Mouse (Mus musculus): ENCODE results near the gene Ccdc40.

The Ccdc40 gene

DNA sequence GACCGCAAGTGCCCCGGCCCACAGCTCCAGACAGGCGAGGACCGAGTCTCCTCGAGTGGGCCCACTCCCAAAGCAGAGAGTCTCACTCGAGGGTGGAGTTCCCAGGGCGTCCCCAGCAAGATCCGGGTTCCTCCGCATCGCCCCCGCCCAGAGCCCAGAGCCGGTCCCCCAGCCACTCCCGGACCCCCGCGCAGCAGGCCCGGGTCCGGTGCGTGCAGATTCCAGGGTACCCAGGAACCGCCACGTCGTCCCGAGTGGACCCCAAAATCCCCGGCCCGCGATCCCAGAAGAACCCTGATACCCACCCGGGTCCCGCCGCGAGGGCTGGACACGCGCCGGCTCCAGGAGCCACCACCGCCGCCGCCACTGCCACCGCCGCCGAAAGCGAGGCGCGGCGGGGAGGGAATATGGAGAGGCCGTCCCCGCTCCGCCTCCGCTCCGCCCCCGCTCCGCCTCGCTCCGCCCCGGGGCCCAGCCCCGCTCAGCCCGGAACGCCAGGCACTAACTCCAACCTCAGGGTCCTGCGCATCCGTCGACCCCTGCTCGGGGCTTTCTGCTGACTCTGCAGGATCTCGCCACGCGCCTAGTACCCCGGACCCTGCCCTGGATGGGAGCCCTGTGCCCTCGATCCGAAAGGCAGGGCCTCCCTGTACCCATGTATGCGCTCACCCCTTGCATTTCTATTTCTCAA is at the start of gene Ccdc40, which contains the start of gene Tbc1d16:
Ccdc40 (plus strand) TSS at position 482 of the 691 bp plus-strand sequence.
Tbc1d16 (minus strand) TSS at position 409 of the 691 bp plus-strand sequence.
- DNase-seq (ENCODE audit: low read depth, low spot score): peak; percentile 80

DNA sequence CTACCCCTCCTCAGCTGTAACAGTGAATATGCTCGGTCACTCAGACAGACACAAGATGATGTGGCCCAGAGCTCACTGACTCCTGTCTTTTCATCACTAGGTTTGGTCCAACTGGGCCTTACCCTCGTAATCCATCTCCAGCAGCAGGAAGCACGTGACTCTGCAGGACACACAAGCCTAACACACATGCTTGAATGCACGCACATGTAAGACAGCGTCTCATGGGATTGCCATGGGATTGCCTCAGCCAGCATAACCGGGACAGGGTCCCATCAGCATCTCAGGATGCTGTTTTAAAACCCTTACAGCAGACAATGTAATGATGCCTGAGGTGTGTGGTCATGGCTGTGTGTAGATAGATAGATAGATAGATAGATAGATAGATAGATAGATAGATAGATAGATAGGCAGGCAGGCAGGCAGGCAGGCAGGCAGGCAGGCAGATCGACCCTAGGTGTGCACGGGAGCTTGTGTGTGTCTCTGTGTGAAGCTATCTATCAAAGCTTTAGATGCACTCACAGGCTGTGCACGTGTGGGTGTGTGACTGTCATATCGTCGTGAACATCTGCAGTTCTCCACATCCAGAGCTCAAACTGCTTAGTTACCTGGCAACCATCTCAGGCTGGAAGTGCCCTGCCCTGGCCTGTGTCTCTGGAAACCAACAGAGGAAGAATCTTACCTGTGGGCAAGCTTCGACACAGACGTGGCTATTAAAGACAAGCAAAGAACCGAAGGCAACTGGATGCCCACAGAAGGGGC is 47.4 kb upstream of the Ccdc40 start:
- DNase-seq (ENCODE audit: low read depth, low spot score): no peak

DNA sequence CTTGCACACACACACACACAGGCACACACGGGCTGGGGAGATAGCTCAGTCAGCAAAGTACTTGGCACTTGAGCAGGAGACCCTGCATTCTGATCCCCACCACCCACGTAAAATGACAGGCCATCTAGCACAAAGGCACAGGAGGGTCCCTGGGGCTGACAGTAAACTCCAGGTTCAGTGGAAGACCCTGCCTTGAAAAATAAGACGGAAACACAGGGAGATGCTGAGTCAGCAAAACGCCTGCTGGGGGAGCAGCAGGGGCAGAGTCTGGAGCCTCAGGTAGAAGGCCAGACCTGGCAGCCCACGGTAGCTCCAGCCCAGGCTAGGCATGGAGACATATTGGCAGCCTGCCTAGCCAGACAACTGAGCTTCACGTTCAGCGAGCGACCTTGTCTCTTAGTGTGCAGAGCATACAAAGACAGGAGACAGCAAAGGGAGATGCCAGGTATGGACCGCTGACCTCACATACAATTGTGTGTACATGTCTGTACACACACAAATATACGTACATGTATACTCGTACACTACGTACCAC is 46.4 kb upstream of the Ccdc40 start:
- DNase-seq (ENCODE audit: low read depth, low spot score): no peak

DNA sequence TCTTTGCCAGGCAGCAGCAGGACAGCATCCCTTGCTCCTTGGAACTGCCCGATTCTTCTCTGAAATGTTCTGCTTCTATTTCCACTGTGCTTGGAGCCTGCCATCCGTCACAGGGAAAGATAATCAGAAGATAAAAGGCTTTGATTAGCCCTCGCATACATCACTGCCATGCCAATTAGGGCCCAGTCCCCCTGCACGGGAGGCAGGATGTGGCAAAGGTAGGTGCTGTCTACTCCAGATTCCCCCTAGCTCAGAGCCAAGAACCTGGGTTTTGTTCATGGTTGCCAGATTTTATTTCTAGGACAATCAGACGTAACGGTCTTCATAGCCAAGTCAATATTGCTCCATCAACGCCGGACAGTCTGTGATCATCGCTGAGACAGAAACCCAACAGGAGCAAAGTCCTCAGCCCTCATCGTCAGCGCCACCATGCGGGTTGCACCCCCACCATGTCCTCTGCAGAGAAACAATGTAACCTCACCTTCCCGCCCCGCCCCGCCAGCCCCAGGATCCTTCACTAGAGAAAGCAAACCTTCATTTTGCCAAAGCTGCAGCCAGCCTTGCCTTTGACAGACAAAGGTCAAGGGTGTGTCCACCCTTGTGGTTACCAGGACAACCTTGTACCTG is 44.6 kb upstream of the Ccdc40 start:
- DNase-seq (ENCODE audit: low read depth, low spot score): peak; percentile 84

DNA sequence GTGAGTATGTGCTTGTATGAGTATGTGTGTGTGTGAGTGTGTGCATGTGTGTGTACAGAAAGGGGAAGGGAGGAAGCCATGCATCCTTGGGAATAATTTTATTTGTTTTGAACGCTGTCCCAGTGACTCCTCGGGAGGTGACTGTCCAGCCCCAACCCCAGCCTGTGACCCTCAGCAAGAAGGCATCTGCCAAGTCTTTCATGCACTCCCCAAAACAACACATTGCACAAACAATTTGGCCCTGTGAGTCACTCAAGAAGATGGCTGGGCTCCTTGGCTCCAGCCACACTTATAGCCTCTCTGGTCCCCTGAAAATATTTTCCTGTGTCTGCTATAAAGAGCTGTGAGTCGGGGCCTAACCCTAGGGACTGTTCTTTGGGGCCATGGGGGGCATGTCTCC is 42.0 kb upstream of the Ccdc40 start:
- DNase-seq (ENCODE audit: low read depth, low spot score): no peak

DNA sequence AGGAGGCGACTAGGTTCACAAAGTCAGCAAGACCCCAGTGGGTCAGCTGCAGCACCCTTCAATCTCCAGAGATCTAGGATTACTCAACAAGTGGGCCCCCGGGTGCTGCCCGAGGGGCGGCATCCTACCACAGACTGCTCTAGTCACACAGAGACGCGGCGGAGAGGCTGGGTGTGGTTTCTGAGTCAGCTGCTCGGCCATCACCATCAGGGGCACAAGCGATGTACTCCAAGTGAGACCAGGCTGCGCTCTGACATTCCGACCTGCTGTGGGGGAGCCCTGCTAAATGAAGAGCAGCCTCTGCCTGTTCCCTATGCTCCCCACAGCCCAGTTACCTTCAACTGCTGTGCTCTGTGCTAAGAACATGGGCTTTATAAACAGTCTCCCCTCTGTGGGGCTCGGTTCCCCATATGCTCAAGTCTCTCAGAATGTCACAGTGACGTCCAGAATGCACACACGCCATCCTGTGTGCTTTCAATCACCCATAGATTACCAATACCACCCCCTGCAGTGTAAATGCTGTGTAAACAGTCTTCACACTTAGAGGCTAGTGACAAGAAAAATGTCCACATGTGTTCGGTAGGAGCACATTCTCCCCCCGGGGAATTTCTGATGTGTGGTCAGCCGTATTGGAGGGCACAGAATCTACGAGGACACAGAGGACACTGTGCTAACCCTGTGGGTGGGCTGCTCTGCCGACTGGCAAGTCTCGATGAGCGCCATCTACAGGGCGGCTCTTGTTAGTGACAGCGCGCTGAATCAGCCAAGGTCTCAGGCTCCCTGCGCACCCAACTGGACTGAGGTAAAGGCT is 41.2 kb upstream of the Ccdc40 start:
- DNase-seq (ENCODE audit: low read depth, low spot score): peak; percentile 78

DNA sequence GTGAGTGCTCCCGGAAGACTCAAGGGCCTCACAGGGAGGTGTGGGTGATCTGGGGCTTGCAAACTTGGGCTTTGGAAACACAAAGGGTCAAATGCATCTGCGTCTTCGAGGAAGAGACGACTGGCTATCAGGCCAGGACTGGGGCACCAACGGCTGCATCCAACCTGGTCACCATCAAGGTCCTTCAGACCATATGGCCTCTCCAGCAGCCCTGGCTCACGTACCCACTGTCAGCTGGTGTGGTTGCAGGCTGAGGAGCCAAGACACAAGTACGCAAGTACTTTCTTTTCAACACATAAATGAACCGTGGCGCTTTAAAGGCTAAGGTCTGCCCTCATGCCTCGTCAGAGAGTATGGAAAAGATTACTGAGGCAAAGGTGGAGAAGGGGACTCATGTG is 40.6 kb upstream of the Ccdc40 start:
- DNase-seq (ENCODE audit: low read depth, low spot score): no peak

DNA sequence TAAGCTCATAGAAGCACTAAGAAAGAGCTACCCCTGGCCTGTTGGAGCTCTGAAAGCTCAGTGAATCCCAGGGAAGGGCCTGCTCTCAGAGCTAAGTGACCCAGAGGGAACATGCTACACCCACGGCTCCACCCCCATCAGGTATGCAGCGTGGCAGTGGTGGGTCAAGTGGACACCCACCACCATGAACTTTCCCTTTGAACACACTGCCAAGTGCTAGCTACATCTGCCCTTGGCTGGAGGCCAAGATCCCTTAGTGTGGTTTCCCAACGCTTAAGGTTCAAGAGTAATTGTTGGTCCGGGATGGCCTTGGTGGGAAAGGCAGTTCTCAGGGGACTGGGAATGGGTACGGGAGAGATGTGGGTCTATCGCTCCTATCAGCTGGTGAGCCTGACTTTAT is 40.0 kb upstream of the Ccdc40 start:
- DNase-seq (ENCODE audit: low read depth, low spot score): no peak

DNA sequence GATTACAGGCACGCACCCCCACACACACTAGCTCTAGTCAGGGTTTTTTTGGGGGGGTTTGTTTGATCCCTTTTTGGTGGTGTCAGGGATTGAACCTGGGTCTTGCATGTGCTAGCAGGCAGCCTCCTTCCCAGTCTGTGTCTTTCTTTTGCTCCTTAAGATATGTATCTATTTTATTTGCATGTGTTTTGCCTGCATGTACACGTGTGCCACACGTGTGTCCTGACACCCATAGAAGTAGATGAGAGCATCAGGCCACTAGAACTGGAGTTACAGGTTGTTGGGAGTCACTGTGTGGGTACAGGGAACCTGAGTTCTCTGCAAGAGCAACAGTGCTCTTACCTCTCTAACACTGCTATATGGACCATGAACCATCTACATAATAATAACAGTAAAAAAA is 39.1 kb upstream of the Ccdc40 start:
- DNase-seq (ENCODE audit: low read depth, low spot score): no peak

DNA sequence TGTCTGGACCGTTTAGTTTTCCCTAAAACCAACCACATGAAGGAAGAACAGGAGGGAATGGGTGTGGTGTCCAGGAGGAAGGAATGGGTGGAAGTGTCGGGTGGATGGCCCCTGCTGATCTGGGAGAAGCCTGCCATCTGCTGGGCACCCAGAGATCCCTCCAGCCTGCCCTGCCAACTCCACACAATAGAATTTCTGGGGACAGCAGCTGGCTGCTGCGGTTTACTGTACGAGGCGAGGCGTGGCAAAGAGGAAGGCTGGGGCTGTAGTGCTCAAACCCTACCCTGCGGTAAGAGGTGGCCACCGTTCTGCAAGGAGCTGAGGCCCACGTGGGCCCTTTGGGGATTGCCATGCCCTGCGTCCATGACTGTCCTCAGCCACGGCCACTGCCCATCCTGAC is 37.9 kb upstream of the Ccdc40 start:
- DNase-seq (ENCODE audit: low read depth, low spot score): peak; percentile 72

DNA sequence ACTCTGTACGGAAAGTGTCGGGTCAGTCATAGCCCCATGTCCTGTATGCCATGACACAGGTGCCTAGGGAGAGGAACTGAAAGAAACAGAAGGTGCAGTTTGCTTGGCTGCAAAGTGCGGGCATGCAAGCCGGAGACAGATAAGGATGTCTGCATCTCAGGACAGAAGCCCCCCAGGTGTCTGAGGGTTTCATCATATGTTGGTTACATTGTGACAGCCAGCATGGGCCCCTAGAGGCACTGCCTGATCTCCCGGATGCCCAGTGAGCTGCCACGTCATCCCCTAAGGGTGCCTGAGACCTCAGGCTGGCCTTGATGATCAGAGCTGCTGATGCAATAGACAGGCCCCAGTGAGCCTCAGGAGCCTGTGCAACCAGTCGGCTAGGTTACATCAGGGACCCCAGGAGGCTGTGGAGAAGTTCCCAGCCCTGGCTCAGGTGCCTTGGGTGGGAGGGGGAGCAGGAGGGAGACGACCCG is 36.7 kb upstream of the Ccdc40 start:
- no peak for DNase-seq (ENCODE audit: low read depth, low spot score)

DNA sequence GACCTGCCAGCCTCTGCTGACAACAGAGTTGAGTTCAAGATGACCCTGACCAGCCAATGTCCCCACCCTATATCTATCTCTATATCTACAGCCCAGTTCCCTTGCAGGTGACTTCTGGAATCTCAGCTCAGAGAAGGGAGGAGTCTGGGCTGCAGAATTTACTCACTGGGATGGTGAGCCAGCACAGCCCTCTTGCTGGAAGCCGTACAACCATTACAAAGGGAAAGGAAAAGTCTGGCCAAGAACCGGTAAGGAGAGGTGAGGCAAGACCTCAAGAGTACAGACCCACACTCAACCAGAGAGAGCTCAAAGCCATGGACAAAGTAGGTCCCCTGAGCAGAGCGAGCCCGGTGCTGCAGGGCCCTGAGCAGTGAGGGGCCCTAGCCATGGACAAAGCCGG is 36.2 kb upstream of the Ccdc40 start:
- DNase-seq (ENCODE audit: low read depth, low spot score): no peak

DNA sequence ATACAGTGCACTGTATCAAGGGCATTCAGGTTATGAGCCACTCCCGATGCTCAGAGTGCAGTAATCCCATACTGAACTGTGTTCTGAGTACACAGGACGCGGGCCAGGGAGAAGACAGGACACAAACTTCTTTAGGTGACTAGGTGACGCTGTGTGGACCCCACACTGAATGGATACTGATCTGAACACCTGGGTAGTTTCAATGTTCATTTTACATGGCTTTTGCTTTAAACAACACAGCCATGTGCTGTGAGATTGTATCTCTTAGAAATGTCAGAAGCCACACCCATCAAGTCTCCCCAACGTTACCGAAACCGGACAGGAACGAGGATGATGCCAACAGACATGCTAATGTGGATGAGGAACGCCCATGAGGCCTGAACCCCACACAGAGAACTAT is 35.8 kb upstream of the Ccdc40 start:
- DNase-seq (ENCODE audit: low read depth, low spot score): no peak

DNA sequence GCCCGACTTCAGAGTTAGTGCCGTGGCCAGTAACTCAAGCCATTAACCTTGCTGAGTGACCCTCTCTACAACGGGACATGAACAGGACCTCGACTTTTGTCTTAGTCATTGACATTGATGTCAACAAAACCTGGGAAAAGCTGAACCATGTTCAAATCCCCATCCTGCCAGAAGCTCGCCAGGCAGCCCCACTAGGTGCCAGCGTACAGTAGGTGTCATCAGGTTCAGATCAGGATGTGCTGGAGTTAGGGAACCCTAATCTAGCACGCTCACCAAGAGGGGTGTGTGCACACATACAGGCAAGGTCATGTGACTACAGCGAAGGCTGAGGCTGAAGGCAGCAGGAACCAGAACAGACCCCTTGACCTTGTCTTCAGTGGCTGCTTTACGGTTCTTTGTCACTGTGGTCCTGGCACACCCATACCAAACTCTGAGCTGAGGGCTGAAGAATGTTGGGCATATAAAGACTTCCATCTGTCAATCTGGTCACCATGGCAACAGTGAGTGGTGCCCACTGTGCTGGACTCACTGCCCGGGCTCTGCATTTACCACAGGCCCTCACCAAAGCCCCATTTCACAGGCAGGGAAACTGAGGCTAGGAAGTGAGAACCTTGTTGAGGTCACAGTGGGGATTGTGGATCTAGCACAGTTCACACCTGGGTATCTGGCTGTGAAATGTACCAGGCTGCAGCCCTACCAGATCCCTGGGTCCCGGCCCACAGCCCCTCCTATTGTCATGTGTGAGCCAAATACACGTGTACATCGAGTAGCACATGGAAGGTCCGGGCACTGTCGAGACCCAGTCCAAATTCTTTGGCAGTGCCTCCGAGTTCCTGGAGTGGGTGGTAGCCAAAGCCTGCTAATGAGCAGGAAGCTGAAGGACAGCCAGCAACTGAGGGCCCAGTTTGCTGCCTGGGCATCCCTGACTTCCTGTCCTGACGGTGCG is 30.5 kb upstream of the Ccdc40 start:
- DNase-seq (ENCODE audit: low read depth, low spot score): no peak

DNA sequence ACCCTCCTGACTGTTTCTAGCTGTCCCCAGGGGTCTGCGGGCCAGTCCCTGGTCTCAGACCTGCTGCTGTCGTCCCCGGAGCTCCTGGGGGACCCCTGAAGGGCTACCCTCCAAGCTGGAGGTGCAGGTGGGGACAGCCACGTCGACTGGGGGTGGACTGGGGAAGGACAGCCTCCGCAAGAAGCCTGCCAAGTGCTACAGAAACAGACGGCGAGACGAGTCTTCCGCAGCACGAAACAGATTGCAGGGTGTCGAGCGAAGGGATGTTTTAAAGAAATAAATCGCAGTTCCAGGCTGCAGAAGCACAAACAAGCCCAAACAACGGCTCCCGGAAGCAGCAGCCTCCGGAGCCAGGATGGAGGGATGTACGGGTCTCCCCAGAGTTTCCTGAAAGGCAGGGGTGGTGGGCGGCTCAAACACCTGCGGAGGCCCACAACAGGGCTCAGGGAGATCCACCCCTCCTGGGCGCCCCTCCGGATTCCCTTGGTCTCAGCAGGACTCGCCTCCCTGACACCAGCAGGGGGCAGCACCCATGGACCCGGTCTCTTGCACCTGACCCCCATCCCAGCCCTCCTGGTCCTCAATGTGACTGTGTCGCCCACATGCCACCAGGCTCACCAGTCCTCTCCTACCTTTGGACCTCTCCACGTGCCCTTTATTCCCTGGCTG is 29.7 kb upstream of the Ccdc40 start:
- peak; percentile 67 for DNase-seq (ENCODE audit: low read depth, low spot score)

DNA sequence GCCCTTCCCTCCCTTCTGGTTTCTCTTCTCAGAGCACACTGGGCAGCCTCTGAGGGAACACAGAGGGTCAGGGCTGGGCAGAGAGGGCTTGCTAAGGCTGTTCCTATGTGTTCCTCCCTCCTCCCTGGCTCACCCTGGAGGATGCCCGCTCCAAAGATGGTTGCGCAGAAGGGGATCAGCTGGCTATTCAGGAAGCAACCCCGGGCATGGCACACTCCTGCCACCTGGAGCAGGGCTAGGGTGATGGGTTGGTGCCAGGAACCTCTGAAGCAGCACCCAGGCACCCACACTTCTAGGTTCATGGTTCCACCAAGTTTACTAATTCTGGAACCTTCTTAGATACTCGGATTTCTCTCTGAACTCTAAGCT is 29.2 kb upstream of the Ccdc40 start:
- DNase-seq (ENCODE audit: low read depth, low spot score): no peak

DNA sequence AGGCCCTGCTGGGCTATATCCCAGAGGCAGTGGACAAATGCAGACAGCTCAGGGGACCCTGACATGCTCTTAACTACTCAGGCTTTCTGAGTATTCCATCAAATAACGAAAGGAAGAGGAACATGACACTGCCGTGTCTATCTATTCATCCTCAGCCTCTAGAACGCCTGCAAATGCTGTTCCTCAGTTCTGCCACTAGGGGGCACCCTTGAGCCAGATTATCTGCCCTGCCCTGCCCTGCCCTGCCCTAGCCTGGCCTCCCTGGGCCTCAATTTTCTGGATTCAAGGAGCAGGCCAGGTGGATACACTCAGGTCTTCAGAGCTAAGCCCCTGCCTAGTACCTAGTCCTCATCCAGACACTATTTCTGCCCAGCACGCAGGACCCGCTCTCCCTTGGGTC is 24.9 kb upstream of the Ccdc40 start:
- DNase-seq (ENCODE audit: low read depth, low spot score): peak; percentile 52

DNA sequence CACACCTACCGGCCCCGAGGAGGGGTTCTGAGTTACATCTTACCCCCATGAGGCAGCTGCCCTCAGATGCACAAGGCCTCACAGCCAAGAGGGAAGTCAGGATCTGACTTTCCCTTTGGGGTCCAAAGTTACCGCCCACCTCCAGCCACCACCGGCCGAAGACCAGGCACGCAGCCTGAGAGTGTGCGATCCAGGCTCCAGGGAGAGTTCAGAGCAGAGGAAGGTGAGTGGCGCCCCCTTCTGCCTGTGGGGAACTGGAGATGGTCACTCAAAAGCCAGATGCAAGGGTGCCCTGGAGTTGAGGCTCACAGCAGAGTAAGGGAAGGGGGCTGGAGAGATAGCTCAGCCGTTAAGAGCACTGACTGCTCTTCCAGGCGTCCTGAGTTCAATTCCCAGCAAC is 22.6 kb upstream of the Ccdc40 start:
- peak; percentile 62 for DNase-seq (ENCODE audit: low read depth, low spot score)

DNA sequence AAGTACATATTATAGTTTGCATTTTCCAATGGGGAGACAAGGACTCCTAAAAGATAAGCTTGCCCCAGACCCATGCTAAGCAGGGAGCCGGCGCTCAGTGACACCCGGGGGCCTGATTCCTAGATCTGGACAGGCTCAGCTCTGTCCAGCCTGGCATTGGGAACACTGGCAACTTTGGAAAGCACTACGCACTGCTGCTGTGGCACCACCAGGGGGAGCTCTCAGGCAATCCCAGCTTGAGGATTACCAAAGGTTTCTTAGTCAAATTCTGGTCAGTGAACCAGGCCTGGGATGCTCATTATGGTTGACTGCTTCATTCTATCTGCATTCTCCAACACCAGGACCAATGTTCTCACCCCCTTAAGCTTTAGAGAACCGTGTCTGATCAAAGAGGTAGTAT is 21.8 kb upstream of the Ccdc40 start:
- peak; percentile 78 for DNase-seq (ENCODE audit: low read depth, low spot score)

DNA sequence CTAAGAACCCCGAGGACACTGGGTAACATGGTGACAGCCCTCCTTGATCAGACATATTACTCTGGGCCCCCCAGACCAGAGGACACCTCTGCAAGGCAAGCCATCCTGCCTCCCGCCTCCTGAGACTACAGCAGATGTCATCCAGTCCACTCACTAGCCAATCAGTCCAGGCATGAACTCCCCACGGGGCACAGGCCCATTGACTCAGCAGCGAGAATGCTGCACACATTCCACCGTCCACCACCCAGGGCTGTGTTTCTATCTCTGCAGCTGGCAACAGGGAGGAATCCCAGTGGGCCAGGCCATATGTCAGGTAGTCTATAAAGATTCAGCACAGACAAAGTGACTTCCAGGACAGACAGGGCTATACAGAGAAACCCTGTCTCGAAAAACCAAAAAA is 20.4 kb upstream of the Ccdc40 start:
- no peak for DNase-seq (ENCODE audit: low read depth, low spot score)

All from ZHBTc4 (cell line).